Mouse (Mus musculus) embryonic fibroblast, embryonic 13.5 days (primary cell): Measurements from ENCODE around the gene Fam160b1.

Experiments
- CTCF ChIP-seq: IDR thresholded peaks from 2 replicates; pipeline ENCODE4 v1.5.1; 2011; ENCODE audit warnings: mild to moderate bottlenecking, control low read depth, low read length, moderate library complexity, borderline replicate concordance; ENCODE audit not compliant: insufficient read depth
- POLR2A ChIP-seq: IDR thresholded peaks from 2 replicates; pipeline ENCODE4 v1.6.1; 2011; ENCODE audit warnings: low read depth, mild to moderate bottlenecking, control low read depth, low read length, moderate library complexity

GRCm38 (mm10) chr19:57335135-57335534 is 25.3 kb upstream of the Fam160b1 start:
- TF ChIP-seq POLR2A, result no peak
- no peak for TF ChIP-seq CTCF
